Mouse (Mus musculus): ENCODE measurements around the gene Tmcc1. TPM values are rescaled to one million over a fixed set of nuclear protein-coding genes. Genes with fewer than 3 reads are reported as not detected.

Tmcc1 gene
- total RNA-seq, 2 experiments from 2014 or later: 9.1 to 9.8 TPM

- no peak for ATAC-seq (replicated peaks; ENCODE audit: low FRiP score, low TSS enrichment, poor library complexity, severe bottlenecking)
Measured at GRCm38 (mm10) chr6:116037281-116037831, 155.9 kb downstream of the Tmcc1 start.

DNA sequence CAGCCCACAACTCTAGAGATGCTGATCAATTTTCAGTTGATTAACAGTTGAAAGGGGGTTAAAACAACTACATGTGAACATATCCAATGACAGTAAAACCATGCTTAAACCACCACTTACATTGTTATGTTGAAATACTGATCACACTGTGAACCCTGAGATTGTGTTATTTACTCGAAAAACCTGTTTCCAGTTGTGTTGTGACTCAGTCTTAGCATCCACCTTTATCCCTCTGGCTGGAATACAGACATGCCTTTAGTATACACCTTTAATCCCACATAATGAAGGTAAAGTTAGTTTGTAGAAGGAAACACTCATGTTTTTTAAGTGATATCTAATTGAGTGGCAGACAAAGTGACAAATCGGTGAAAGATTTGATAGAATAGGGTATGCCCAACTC lies 156.7 kb downstream of the Tmcc1 start:
- ATAC-seq (replicated peaks; ENCODE audit: low FRiP score, low TSS enrichment, poor library complexity, severe bottlenecking): no peak

- peak; percentile 78 for ATAC-seq (replicated peaks; ENCODE audit: low FRiP score, low TSS enrichment, poor library complexity, severe bottlenecking)
Measured at GRCm38 (mm10) chr6:116031052-116031451, 162.2 kb downstream of the Tmcc1 start.

DNA sequence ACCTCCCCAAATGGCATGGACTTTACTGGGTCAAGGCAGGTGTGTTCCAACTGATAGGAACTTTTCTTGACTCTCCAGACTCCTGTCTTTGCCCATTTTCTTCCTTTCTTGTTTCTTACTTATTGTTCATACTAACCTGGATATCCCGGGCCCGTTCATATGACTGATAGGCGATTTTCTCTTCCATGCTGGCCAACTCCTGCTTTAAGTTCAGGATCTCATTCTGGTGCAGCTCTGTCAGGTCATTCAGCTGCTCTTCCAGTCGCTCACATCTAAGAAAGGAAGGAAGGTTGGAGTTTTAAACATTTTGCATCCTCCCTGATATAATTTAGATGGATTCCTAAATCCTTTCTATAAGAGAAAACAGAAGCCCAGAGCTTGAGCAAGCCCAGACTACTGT lies 168.6 kb downstream of the Tmcc1 start:
- ATAC-seq (replicated peaks; ENCODE audit: low FRiP score, low TSS enrichment, poor library complexity, severe bottlenecking): peak; percentile 55; the same call in 1 of the 2 replicates

DNA sequence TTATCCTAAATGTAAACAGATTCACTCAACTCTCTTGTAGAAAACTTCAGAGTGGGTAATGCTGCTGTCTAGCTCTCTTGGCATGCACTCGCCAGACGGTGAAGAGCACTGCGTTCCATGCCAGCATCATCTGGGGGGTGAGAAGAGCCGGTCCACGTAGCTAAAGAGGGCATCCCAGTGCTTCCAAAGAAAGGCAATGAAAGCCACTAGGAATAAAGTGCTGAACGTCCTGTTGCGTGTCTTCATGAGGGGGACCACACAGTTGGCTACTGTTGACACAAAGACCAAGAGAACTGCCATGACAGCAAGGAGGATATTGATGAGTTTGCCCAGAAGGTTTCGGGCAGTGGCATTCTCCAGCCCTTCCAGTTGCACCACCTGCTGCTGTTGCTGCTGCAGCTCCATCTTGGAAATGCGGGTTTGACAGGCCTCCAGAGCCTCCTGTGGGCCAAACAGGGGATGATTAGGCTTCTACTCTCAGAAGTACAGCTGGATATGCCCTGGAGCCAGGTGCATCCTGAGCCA lies 171.3 kb downstream of the Tmcc1 start:
- ATAC-seq (replicated peaks; ENCODE audit: low FRiP score, low TSS enrichment, poor library complexity, severe bottlenecking): peak; percentile 69

DNA sequence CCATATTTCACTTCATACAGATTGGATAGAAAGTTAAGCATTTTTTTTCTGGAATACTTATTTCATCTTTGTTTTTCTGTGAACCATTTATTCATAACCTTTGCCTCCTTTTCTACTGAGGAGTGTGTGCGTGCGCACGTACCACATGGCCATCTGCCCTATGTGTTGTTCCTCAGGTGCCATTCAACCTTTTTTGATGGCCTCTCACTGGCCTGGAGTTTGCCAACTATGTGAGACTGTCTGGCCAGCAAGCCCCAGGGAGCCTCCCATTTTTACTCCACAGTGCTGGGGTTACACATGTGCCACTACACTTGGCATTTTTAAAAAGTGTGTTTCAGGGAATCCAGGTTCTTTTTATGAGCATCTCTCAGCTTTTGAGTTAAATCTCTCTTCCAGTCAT lies 177.4 kb downstream of the Tmcc1 start:
- ATAC-seq (replicated peaks; ENCODE audit: low FRiP score, low TSS enrichment, poor library complexity, severe bottlenecking): no peak

DNA sequence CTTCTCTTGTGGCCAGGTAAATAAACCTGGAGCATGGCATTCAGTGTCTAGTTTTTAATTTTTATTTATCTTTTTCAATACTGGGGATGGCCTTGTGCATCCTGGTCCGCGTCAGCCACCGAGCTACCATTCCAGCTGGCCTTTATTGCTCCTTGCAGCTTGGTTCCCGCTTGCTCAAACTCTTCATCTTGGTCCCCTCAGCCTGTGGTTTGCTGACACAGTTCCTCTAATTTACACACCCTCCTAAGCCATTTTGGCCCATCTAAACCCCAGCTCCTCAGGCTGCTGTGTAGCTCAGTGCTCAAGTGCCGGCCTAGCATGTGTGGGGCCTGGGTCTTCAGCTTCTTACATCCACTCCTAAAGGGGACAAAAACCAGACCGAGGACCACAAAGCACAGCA lies 179.2 kb downstream of the Tmcc1 start:
- no peak for ATAC-seq (replicated peaks; ENCODE audit: low FRiP score, low TSS enrichment, poor library complexity, severe bottlenecking)

GRCm38 (mm10) chr6:116013687-116014086 lies 179.6 kb downstream of the Tmcc1 start:
- ATAC-seq (replicated peaks; ENCODE audit: low FRiP score, low TSS enrichment, poor library complexity, severe bottlenecking): no peak

GRCm38 (mm10) chr6:116010541-116010940 lies 182.7 kb downstream of the Tmcc1 start:
- 0 out of 2 replicates have a peak, but pooled peaks have one; percentile 20 for ATAC-seq (replicated peaks; ENCODE audit: low FRiP score, low TSS enrichment, poor library complexity, severe bottlenecking)

DNA sequence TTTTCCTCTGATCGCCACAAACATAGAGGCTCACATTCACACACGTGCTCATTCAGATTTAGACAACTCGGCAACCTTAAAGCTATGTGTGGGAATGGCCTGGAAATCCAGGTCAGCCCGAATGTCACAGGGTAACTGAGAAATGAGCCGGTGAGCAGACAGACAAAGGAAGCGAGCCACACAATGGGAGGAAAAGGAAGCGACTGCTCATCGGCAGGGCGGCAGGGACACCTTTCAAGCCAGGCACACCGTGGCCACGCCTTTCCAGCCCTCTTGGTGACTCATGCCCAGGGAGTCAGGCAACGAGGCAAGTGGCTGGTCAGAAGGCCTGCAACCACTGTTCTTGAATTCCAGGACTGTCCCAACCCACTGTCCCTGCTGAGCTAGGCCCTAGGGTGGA lies 183.9 kb downstream of the Tmcc1 start:
- ATAC-seq (replicated peaks; ENCODE audit: low FRiP score, low TSS enrichment, poor library complexity, severe bottlenecking): no peak

GRCm38 (mm10) chr6:116007561-116008173 lies 185.6 kb downstream of the Tmcc1 start:
- peak; percentile 58; the same call in 1 of the 2 replicates for ATAC-seq (replicated peaks; ENCODE audit: low FRiP score, low TSS enrichment, poor library complexity, severe bottlenecking)

DNA sequence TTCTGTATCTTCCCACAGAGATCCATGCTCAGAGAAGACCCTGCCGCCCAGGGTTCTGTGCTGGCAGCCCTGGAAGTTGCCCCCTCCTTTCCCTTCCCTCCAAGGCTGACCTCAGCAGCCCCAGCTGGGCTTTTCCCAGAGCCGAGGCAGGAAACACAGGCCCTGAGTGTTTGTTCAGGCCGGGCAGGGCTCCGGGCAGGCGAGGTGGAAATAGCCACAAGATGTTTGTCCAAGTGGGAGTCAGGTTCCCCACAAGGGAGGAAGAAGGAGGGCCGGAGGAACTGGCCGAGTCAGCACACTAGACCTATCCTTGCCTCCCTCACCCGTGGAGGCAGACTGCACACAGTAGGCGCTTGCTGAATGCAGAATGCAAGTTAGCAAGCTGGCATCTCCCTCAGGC lies 186.6 kb downstream of the Tmcc1 start:
- ATAC-seq (replicated peaks; ENCODE audit: low FRiP score, low TSS enrichment, poor library complexity, severe bottlenecking): no peak

DNA sequence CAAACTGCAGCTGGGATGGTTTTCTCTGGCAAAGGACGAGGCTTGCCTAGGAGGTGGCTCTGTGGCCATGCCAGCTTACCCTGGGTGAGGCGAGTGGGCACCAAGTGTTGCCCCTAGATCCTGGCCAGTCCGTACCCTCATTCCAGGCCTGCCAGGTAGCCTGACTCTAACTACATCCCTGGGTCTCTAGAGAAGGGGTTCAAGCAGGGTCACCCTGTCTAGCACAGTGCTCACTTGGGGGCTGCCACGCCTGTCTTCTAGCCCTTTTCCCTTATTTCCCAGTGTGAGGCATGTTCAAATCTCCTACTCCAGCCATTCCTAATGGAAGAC lies 187.4 kb downstream of the Tmcc1 start:
- ATAC-seq (replicated peaks; ENCODE audit: low FRiP score, low TSS enrichment, poor library complexity, severe bottlenecking): no peak

- ATAC-seq (replicated peaks; ENCODE audit: low FRiP score, low TSS enrichment, poor library complexity, severe bottlenecking): no peak
Measured at GRCm38 (mm10) chr6:116005275-116005958, 187.9 kb downstream of the Tmcc1 start.

DNA sequence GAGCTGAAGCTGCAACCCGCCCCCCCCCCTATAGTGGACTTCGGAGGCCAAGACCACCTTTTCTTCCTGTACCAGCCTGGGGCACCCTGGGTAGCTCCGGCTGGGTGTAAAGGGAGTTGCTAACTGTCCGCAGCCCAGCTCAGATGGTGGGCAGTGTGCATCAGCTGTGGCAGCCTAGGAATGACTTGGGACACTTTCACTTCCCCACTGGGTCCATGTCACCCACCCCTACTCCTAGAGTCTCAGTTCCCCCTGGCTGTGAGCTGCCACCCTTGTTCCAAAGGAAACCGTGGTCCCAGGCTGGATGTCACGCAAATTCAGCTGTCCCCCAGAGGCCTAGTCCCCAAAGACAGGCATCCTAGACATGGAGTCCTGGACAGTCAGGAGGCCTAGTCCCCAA lies 188.6 kb downstream of the Tmcc1 start:
- no peak for ATAC-seq (replicated peaks; ENCODE audit: low FRiP score, low TSS enrichment, poor library complexity, severe bottlenecking)

GRCm38 (mm10) chr6:116004069-116004468 lies 189.2 kb downstream of the Tmcc1 start:
- ATAC-seq (replicated peaks; ENCODE audit: low FRiP score, low TSS enrichment, poor library complexity, severe bottlenecking): no peak

GRCm38 (mm10) chr6:116003516-116003915 lies 189.8 kb downstream of the Tmcc1 start:
- no peak for ATAC-seq (replicated peaks; ENCODE audit: low FRiP score, low TSS enrichment, poor library complexity, severe bottlenecking)

DNA sequence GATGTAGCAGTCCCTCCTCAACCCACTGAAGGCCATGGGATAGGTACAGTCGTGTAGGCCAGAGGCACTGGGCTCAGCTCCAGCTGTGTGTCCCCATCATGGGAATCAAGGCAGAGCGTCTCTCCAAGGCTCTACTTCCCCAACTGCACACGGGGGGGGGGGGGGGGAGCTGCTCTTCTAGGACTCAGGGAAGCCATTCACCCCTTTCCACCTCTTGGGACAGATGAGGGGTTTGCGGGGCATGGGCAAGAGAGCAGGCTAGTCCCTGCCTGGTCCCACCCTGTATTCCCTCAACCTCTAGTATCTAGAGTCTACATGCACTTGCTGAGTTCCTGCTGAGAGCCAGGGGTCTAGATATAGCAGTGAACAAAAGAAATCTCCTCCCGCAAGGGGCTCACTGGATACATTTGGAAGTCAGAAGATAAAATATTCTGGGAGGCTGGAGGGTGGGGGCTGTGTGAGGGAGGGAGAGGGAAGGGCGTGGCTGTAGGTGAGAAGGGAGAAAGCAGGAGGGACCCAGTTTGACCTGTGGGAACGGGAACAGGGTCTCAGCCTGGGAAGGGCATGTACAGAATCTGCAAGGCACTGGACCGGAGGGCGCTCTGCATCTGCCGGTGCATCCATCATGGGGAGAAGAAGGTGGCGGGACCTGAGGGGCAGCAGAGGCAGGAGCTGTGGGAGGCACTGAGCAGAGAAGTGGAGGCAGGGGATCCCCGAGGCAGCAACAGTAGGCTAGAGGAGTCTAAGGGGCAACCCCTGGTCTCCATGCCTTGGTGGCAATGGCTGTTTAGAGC lies 190.8 kb downstream of the Tmcc1 start:
- ATAC-seq (replicated peaks; ENCODE audit: low FRiP score, low TSS enrichment, poor library complexity, severe bottlenecking): no peak

DNA sequence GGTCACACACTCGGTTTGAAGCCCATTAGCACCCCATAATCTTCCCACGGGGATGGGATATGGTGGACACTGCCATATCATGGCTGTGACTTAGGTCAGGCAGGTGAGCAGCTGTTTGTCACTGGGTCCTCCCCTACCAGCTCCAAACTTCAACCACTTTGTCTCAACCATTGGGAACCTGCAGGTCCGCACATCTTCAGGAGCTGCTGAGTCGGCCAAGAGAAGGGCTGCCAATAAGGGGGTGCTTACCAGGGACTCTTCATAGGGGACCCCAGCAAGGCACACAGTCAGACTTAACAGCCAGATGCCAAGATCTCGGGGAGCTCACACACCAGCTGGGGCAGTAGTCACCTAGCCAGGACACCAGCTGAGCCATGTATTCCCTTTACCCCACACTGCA lies 192.4 kb downstream of the Tmcc1 start:
- ATAC-seq (replicated peaks; ENCODE audit: low FRiP score, low TSS enrichment, poor library complexity, severe bottlenecking): no peak

DNA sequence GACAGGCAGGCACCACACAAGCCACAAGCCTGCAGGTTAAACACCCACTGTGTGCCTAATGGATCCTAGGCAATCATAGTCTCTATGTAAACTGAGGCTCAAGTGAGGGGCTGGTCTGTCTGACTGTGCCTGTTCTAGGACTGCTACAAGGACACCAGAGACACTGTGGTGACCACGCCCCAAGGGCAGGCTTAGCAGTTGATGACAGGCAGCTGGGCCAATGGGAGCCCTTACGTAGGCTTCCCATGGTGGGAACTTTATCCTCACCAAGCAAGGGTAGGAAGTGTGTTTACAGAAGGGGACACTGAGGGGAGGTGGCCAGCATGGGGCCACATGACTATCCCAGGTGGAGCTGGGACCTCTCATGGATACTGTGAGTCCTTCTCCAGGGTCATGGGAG lies 194.1 kb downstream of the Tmcc1 start:
- ATAC-seq (replicated peaks; ENCODE audit: low FRiP score, low TSS enrichment, poor library complexity, severe bottlenecking): no peak
